Mouse (Mus musculus) lung, postnatal 14 days (tissue): ENCODE measurements around the gene Cd300a.
"Not testable (repeated sequence)": the region's sequence is repeated elsewhere in the genome, so short reads cannot be mapped to it uniquely, and the experiment has no call there.

Source experiments
- DNase-seq: peaks from one replicate; pipeline ENCODE4 v3.0.0; 2021

Cd300a gene

DNA sequence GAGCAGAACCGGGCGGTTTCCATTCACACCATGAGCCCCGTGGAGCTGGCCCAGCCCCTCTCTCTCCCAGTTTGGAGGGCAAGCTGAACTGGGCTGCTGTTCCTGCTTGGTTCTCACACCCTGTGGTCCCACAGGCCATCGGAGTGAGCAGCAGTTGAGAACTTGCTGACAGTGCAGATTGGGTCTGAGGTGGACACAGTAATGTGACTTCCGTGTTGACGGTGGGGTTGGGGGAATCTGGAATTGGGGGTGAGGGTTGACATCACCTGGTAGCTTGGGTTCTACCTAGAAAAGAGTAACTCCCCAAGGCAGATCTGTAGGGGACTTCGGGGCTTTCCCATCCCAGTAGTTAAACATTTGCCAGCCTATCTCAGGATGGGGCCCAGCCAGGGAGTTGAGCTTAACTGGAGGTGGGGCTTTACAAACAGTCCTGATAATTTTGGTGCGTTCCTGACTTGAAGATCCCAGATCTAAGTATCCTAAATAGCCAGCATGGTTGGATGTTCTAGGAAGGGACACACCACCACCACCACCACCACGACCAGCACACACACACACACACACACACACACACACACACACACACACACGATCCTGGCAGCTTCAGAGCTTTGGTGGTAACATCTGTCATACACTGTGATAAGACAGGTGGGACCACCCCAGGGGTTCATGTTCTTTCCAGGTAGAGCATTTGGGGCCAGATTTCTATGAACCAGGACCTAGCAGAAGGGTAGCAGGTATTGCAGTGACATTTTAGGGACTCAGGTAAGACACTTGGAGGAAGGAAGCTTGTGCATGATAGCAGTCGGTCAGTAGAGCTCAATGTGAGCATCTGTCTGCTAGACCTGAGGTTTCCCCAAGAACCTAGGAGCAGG, 22.2 kb upstream of the Cd300a start:
- DNase-seq: no peak

- DNase-seq: no peak
Measured at GRCm38 (mm10) chr11:114868280-114868679, 21.6 kb upstream of the Cd300a start.

DNA sequence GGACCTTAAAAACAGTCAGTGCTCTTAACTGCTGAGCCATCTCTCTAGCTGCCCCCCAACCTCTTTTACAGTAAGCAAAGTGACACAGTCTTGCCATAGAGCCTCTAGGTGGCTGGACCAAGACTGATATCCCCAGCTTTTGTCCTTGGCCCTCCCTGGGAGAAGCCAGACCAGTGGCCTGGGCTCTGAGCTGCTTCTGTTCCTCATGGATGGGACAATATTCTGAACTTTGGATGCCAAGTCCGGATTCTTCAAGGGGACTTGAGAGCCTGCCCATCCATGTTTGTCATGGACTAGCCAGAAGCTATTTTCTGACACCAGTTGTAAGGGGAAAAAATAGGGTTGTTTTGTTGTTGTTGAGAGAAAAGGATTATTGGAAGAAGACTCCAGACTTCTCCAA, 20.1 kb upstream of the Cd300a start:
- no peak for DNase-seq

- DNase-seq: no peak
Measured at GRCm38 (mm10) chr11:114871540-114871939, 18.3 kb upstream of the Cd300a start.

GRCm38 (mm10) chr11:114873022-114873817, 16.6 kb upstream of the Cd300a start:
- DNase-seq: no peak

- DNase-seq: no peak
Measured at GRCm38 (mm10) chr11:114874226-114875145, 15.4 kb upstream of the Cd300a start.

DNA sequence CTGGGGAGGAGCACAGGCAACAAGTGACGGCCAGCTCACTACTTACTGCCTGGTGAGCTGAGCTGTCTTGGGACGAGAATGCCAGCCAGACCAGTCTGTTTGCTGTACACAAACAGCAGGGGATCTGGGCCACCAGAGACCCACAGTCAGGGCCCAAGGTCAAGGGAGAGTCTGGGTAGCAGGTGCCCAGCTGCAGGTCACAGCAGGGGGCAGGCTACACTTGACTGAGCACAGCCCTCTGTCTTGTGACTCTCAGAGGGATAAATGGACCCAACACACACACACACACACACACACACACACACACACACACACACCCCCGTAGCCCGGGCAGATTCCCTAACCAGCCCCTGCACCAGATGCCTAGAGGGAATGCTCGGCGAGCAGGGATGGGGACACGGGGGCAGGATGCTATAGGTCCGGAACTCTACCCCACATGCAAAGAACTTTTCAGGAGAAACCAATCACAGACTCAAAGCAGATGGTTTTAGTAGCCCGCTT, 14.5 kb upstream of the Cd300a start:
- no peak for DNase-seq

GRCm38 (mm10) chr11:114876176-114876575, 13.7 kb upstream of the Cd300a start:
- DNase-seq: no peak

DNA sequence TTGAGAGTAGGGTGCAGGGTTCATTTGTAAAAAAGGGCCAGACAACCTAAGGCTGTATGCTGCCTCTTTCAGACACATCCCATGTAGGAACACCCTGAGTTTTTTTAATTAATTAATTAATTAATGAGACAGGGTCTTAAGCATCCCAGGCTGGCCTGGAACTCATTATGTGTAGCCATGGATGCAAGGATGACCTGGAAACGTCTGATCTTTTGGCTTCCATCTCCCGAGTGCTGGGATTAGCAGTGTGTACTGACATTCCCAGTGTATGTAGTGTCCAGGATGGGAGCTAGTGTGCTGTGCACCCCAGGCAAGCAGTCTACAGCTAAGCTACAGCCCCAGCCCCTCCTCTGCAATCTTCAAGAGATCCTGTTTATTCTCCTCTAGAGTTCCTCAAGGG, 13.2 kb upstream of the Cd300a start:
- DNase-seq: no peak

DNA sequence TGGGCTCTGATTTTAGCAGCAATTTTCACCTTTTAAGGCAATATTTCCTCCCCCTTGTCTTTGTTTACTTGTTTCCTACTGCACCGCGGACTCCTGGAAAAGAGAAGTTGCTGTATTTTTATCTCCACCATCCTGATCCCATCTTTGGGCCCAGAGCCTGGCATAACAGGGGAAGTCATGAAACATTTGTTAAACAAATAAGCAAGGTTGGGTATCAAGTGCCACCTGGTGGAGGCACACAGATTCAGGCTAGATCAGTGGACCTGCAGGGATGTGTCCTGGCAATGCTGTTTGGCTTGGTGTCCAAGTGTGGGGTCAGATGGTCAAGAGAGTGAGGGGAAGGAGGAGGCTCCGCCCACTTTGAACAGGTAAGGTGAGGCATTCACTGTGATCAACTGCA, 12.7 kb upstream of the Cd300a start:
- peak; percentile 63 for DNase-seq

DNA sequence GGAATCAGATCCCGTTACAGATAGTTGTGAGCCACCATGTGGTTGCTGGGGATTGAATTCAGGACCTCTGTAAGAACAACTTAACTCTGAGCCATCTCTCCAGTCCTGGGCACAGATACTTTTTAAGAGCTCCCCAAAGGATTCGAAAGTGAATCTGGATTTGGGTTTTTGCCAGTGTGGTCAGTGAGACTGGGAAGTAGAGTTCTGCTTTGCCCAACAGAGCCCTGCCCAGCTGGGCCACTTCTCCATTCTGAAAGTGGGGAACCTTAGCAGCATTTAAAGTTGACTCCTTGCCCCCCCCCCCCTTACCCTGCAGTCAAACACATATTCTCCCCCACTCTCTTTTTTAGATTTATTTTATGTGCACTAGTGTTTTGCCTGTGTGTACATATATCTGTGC, 10.2 kb upstream of the Cd300a start:
- DNase-seq: no peak

DNA sequence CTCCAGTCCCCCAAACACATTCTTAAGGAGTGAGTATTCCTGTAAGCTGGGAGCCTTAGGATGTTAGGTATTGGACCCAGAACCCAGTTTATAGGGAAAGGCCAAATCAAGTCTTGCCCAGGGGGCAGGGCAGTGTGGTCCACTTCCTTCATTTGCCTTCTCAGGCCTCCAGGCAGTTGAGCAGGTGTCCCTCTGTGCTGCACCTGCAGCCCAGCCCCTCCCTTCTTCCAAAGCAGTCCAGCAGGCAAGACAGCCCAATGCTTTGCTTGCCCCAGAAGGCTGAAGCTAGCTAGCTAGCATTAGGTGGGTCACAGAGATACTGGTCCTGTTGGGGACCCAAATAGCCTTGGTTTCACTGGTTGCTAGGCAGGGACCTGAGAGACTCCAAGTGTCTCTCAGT, 9.7 kb upstream of the Cd300a start:
- DNase-seq: no peak

GRCm38 (mm10) chr11:114880589-114880988, 9.3 kb upstream of the Cd300a start:
- DNase-seq: peak; percentile 63

GRCm38 (mm10) chr11:114883251-114883789, 6.5 kb upstream of the Cd300a start:
- no peak for DNase-seq

DNA sequence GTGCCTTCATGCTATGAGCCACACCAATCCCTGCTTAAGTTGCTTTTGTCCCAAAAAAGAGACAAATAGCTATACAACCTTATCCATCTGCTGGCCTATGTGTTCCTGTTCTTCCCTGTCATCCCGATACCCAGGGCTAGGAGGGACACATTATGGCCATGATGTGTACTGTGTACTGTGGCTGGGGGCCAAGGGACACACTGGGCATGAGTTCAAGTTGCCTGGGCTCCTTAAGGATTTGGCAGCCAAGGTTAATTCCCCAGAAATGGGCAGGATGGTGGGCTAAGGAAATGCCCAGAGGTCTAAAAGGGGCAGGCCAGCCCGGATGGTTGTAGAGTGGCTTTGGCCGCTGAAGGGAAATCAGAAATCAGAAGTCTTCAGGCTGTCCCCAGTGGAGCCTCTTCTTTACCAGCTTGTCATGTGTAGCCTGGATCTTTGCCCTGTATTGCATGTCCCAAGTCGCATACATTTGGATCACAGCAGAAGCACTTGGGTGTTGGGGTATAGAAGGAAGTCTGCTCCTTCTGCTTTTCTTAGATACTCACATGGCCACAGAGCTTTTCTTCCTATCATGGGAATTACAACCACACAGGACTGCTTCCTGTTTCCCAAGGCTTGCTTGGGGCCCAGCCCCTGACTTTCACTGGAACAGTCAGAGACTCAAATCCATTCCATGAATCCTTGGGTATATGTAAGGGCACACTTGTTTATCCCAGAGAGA, 5.3 kb upstream of the Cd300a start:
- no peak for DNase-seq

GRCm38 (mm10) chr11:114890542-114890941, 701 bp downstream of the Cd300a start:
- no peak for DNase-seq

GRCm38 (mm10) chr11:114896085-114896484, 6.2 kb downstream of the Cd300a start:
- DNase-seq: no peak

DNA sequence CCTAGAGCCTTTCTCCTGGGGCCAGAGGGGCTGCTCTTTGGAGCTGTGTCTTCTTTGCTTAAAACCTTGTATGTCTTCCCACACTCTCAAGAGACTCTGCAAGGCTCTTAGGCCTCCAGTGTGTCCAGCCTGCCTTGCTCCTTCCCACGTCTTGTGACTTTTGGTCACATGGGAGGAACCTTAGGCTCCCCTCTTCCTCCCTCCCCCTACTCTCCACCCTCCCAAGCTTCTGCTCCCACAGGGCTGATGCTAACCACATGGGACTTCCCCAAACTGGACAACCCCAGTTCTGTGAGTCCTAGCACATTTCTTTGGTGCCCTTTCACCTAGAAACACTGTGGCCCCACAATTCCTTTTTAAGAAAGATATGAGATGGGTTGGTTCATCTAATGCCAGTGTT, 8.2 kb downstream of the Cd300a start:
- peak; percentile 16 for DNase-seq

DNA sequence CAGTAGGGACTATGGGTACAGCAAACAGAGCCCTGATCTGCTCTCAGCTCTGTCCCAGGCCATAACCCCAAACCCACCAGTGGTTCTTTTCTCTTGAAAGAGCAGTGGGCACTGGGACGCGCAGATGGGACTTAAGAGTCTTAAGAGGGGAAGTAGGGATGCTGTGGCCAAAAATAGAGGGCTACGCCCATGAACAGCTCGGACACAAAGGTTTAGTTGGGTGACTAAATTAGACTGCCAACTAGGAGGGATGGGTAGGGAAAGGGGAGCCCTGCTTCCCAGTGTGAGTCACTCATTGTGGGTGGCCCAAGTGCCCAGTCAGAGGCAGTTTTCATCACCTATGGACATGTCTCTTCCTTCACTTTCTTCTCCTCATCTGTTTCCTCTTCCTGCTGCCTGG, 13.4 kb downstream of the Cd300a start:
- DNase-seq: no peak

GRCm38 (mm10) chr11:114907567-114907966, 17.7 kb downstream of the Cd300a start:
- DNase-seq: no peak

GRCm38 (mm10) chr11:114908086-114908485, 18.2 kb downstream of the Cd300a start:
- DNase-seq: no peak

DNA sequence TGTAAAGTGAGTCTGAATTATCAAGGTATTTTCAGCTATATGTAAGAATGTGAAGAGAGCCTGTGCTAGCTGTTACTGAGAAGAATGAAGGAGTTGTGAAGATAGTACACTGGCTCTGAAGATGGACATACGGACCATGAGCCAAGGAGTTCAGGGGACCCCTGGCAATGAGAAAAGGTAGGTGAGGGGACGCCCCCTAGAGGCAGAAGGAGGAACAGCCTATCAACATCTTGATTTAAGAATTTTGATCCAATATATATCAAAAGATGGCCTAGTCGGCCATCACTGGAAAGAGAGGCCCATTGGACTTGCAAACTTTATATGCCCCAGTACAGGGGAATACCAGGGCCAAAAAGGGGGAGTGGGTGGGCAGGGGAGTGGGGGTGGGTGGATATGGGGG, 19.7 kb downstream of the Cd300a start:
- DNase-seq: not testable (repeated sequence)
